Mouse (Mus musculus): Measurements from ENCODE around the gene Eif4h.

GRCm38 (mm10) chr5:134683813-134684212, 44.5 kb upstream of the Eif4h start:
- TF ChIP-seq CTCF (IDR thresholded peaks at IDR 0.05; ENCODE audit: control insufficient read depth, insufficient read depth, insufficient replicate concordance, low read depth, low read length) (no peak), POLR2A (IDR thresholded peaks at IDR 0.05; ENCODE audit: control insufficient read depth, low read depth, low read length) (no peak)

All from testis, adult 2 months (tissue).